Mouse (Mus musculus): ENCODE data around the gene Psmb7.

DNA sequence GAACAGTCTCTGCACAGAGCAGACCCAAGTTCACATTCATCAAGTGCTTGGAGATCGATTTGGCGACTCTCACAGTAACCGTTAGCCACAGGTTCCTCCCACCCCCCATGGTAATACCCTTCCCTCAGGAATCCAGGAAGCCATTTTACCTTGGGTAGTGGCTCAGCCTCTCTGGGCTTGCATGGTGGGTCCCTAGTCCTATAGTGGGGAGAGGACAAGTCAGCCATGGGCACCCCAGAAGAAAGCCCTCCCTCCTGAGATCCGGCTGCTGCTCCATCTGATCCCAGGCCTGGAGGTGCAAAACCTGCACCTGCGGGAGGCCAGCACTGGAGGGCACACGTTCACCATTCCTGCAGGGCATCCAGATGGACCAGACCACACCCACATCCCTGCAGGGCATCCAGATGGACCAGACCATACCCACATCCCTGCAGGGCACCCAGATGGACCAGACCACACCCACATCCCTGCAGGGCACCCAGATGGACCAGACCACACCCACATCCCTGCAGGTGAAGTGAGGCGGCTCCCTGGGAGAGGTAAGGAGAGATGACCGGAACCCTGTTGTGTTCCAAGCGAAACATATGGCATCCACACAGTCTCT lies 31.6 kb upstream of the Psmb7 start:
- TF ChIP-seq CTCF (IDR thresholded peaks at IDR 0.05; ENCODE audit: control insufficient read depth, insufficient read depth, insufficient replicate concordance, low read depth, low read length) (peak; percentile 33; the same call in 1 of the 2 replicates), POLR2A (IDR thresholded peaks at IDR 0.05; ENCODE audit: control insufficient read depth, low read depth, low read length) (no peak)
